Mouse (Mus musculus) ES-E14 (cell line): Measurements from ENCODE around the gene Gabbr2. TPM values are rescaled to one million over a fixed set of nuclear protein-coding genes. Genes with fewer than 3 reads are reported as not detected.

Experiments used
- DNase-seq: peaks from one replicate; pipeline ENCODE4 v3.0.0-alpha.2; 2013; ENCODE audit warnings: low read depth, low spot score
- H3K27ac ChIP-seq: 2 replicates; pipeline ENCODE4 v1.5.1; 2012; ENCODE audit warnings: low read depth, mild to moderate bottlenecking, low read length, moderate library complexity, mixed read lengths; ENCODE audit not compliant: poor library complexity, insufficient read depth, severe bottlenecking
- H3K36me3 ChIP-seq: 2 replicates; pipeline ENCODE4 v1.6.1; 2012; ENCODE audit warnings: mild to moderate bottlenecking, low read length, moderate library complexity, mixed read lengths; ENCODE audit not compliant: control insufficient read depth, poor library complexity, insufficient read depth, severe bottlenecking
- H3K4me1 ChIP-seq, 2 experiments: fragments of 150-350 bp in 1 of 2; sonication (generic) in 1 of 2; 2 replicates each; pipeline ENCODE4 v1.6.1; 2012; ENCODE audit warnings: low read length in 2 of 2, mild to moderate bottlenecking in 1 of 2, mixed read lengths in 1 of 2; ENCODE audit not compliant: control insufficient read depth in 2 of 2, insufficient read depth in 2 of 2, poor library complexity in 1 of 2
- H3K4me3 ChIP-seq, 2 experiments: fragments of 150-350 bp in 1 of 2; sonication (generic) in 1 of 2; 2 replicates each; pipeline ENCODE4 v1.5.1; 2012; ENCODE audit warnings: low read length in 2 of 2, low read depth in 1 of 2, mild to moderate bottlenecking in 1 of 2, mixed read lengths in 1 of 2; ENCODE audit not compliant: insufficient read depth in 1 of 2, poor library complexity in 1 of 2, severe bottlenecking in 1 of 2
- H3K9ac ChIP-seq: 2 replicates; pipeline ENCODE4 v1.6.1; 2012; ENCODE audit warnings: low read depth, mild to moderate bottlenecking, low read length, mixed read lengths; ENCODE audit not compliant: poor library complexity, insufficient read depth, severe bottlenecking
- H3K9me3 ChIP-seq: fragments of 150-350 bp; sonication (generic); 2 replicates; pipeline ENCODE4 v1.6.1; 2012; ENCODE audit warnings: low read depth, mild to moderate bottlenecking, low read length; ENCODE audit not compliant: control insufficient read depth, insufficient read depth
- CHD2 ChIP-seq: IDR thresholded peaks from 2 replicates; pipeline ENCODE4 v1.6.1; 2014; ENCODE audit warnings: mild to moderate bottlenecking, low read depth, low read length, inconsistent platforms
- HCFC1 ChIP-seq: IDR thresholded peaks from 2 replicates; pipeline ENCODE4 v1.6.1; 2012; ENCODE audit warnings: low read length, inconsistent platforms, borderline replicate concordance; ENCODE audit not compliant: insufficient read depth
- MAFK ChIP-seq: IDR thresholded peaks from 2 replicates; pipeline ENCODE4 v1.6.1; 2014; ENCODE audit warnings: mild to moderate bottlenecking, low read depth, low read length, inconsistent platforms; ENCODE audit not compliant: insufficient read depth
- ZC3H11A ChIP-seq: IDR thresholded peaks from 2 replicates; pipeline ENCODE4 v1.6.1; 2012; ENCODE audit warnings: low read depth, mild to moderate bottlenecking, inconsistent platforms, low read length, borderline replicate concordance
- ZNF384 ChIP-seq: IDR thresholded peaks from 2 replicates; pipeline ENCODE4 v1.6.1; 2012; ENCODE audit warnings: low read depth, low read length, inconsistent platforms
- in situ Hi-C, 2 experiments: fragments of 600-800 bp; cut with MboI; formaldehyde crosslinking; loops; one replicate each; pipeline ENCODE4 v1.15.1; 2025; ENCODE audit warnings: low sequenced_read_pairs in 2 of 2, inconsistent platforms in 1 of 2; ENCODE audit not compliant: unreplicated experiment in 2 of 2
- total RNA-seq: library from RNA; depleted of rRNA; stranded (reverse); fragments of 300-350 nt; gene quantifications from 2 replicates; pipeline ENCODE4 v1.2.3, GENCODE M21; 2012

Gabbr2 gene
- total RNA-seq, 1 experiment = 0.09 TPM

DNA sequence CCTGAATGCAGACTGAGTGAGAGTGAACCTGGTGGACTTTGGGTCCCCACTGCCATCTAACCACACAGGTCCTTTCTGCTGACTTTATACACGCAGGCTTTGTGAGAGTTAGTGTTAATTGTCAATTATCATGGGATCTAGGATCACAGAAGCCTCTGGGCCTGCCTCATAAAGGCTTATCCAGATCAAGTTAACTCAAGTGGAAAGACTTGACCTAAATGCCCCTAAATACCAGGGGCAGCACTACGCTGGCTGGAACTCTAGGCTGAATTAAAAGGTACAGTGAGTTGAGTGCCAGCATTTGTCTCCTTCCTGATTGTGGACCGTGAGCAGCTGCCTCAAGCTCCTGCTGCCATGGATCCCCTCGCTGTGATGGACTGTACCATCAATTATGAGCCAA is 93.1 kb downstream of the Gabbr2 start:
- Histone ChIP-seq H3K36me3 (no peaks in the 10 kb centered on the region), H3K27ac (no peak overlapping the region), H3K9ac (no peak overlapping the region), H3K4me1 (no peaks in the 10 kb centered on the region), H3K9me3 (no peaks in the 10 kb centered on the region), H3K4me3 (no peak overlapping the region)
- TF ChIP-seq CHD2 (no peak), MAFK (no peak), HCFC1 (no peak), ZC3H11A (no peak), ZNF384 (no peak)
- in situ Hi-C loops = no loop called here
- no peak for DNase-seq

DNA sequence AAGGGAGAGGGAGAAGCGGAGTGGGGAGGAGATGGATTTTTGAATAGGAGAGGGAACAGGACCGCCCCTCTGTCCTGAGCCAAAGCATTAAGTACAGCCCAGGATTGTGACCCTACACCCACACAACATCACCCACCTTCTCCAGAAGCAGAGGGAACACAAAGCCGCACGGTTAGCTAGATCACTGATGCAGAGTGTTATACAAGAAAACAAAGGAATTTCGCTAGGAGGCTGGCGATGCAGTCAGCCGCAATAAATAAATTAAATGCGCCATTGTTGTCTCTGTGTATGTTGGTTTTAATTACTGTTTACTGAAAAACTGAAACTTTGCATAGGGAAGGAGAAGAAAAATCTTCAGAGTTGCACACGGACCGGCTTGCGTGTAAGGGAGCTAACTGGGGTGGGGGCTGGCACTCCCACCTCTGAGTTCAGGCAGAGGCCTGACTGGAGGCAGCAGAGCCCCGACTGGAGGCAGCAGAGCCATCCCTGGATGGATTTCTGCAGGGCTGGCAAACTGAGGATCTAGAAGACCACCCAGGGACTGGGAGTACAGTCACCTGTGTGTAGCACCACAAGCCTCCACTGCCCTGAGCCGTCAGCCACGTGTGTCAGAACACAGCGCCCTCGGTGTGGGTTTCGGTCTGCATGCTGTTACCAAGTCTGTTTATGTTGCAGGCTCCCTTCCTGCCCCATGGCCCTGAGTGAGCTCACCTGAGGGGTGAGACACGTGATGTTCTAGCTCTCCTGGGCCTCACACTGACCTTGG is 93.9 kb downstream of the Gabbr2 start:
- Histone ChIP-seq H3K9me3 (no peaks in the 10 kb centered on the region), H3K9ac (no peak overlapping the region), H3K27ac (no peak overlapping the region), H3K36me3 (no peaks in the 10 kb centered on the region), H3K4me1 (no peaks in the 10 kb centered on the region), H3K4me3 (no peak overlapping the region)
- in situ Hi-C loops = no loop called here
- no peak for DNase-seq
- TF ChIP-seq HCFC1 (no peak), MAFK (no peak), CHD2 (no peak), ZNF384 (no peak), ZC3H11A (no peak)

DNA sequence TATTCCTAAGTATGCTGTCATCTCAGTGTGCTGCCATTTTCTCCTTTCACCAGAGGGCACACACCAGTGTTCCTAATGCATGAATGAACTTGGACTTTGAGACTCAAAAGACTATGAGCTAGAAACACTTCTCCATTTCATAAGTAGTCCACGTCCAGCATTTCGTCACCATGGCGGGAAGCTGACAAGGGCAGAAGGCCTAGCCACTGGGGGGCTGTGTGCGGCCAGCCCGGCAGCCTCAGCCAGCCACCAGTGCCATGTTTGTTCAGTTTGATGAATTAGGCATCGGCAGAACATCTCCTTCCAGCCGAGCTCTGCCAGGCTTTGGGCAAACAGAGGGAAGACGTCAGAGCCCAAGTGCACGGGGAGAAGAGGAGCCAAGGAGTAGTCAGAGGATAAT is 97.5 kb downstream of the Gabbr2 start:
- no peak for DNase-seq
- Histone ChIP-seq H3K27ac (no peak overlapping the region), H3K4me1 (no peaks in the 10 kb centered on the region), H3K36me3 (no peaks in the 10 kb centered on the region), H3K4me3 (no peak overlapping the region), H3K9me3 (no peaks in the 10 kb centered on the region), H3K9ac (no peak overlapping the region)
- in situ Hi-C loops = no loop called here
- no peak for TF ChIP-seq CHD2
- no peak for TF ChIP-seq ZNF384
- TF ChIP-seq ZC3H11A = no peak
- no peak for TF ChIP-seq HCFC1
- TF ChIP-seq MAFK = no peak

DNA sequence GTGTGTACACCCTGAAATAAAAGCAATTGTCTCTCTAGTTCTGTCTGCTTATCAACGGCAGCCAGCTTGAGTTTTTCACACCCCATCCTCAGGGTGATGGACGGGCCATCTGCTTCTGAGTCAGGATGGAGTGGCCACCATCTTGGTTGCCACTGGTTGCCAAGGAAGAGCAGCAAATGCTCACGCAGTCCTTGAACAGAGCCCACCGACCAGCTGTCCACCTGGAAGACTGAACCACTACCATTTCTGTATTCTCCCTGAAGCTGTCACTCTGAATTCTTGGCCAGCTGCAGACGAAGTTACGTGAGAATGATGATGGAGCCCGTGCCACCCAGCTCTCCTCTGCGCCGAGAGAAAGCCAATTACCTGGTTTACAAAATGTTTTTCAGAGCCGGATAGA is 102.5 kb downstream of the Gabbr2 start:
- Histone ChIP-seq H3K4me3 (no peak overlapping the region), H3K9me3 (no peaks in the 10 kb centered on the region), H3K4me1 (no peaks in the 10 kb centered on the region), H3K27ac (no peak overlapping the region), H3K9ac (no peak overlapping the region), H3K36me3 (no peaks in the 10 kb centered on the region)
- in situ Hi-C loops = no loop called here
- TF ChIP-seq CHD2 = no peak
- TF ChIP-seq MAFK = no peak
- no peak for TF ChIP-seq ZNF384
- TF ChIP-seq HCFC1 = no peak
- TF ChIP-seq ZC3H11A = no peak
- no peak for DNase-seq
